Mouse (Mus musculus): Measurements from ENCODE around the gene Nfs1. TPM values are rescaled to one million over a fixed set of nuclear protein-coding genes. Genes with fewer than 3 reads are reported as not detected.

Nfs1 gene
- polyA plus RNA-seq, 1 experiment from 2014 or later, result 55.7 TPM

DNA sequence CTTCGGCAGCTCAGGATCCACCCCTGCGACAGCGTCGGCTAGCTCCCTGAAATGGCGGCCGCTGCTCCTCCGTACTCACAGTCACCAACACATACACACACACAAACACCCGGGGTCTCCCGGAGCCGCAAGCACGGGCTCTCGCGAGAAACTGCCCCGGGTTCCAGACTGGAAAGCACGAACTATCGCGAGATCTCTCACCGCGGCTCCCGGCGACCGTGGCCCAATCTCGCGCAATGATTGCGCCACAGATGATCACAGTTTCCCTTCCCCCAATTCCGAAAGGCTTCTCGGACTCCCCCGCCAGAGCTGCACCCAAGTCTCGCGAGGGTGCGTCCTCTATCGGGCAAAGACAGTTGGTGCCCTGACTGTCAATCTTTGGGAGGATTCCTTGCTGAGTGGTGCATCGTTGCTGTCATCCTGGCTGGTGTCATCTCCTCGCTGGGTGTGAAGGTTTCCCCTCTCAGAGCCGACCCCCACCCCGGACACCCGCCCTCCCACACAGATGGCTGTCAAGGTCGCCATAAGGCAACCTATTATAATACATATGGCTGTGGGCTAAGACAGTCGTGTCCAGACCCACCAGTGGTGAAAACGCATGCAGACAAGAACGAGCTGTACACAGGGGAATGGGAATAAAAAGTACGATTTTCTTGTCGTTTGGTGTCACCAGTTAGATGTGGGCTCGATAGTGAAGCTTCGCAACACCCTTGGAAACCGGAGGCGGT lies 36.3 kb upstream of the Nfs1 start, which contains the start of gene Rbm39:
Gene Rbm39, minus strand, starts transcription at position 145 of the 728 bp plus-strand sequence.
- DNase-seq (ENCODE audit: low read depth, low spot score) (peak; percentile 99), ATAC-seq (peak; percentile 84)
- ChIA-PET CTCF (interaction anchor here (1.1 to 2.2 kb wide), 6 partner anchors 10 to 83 kb away, joined by 3 to 8 read pairs (median 4); no protein-coding TSS in a partner anchor), POLR2A (interaction anchor here (0.7 to 3.5 kb wide), 6 partner anchors 17 to 131 kb away, joined by 3 to 24 read pairs (median 4); partner anchors contain the start of genes Cpne1, Phf20 and Rbm12)
- in situ Hi-C loops (cut with MboI; ENCODE audit: low pct_unique_long_range_greater_than_20kb), result no loop called here
- no peak for TF ChIP-seq CTCF (IDR thresholded peaks at IDR 0.05)
- no peaks in the 10 kb centered on the region for H3K27me3 ChIP-seq

DNA sequence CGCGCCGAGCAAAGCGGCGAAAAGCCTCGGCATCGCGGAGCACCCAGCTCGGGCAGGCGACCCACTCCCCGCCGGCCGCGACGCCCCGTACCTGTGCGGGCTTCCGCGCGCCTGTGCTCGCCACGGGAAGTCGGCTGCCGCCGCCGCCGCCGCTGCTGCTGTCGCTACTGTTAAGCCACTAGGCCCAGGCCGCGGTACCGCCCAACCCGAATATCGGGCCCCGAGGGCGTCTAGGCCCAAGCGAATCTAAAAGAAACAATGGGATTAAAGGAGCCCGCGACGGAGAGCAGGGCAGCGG lies 35.8 kb upstream of the Nfs1 start:
- ChIA-PET CTCF (interaction anchor here (2.2 kb wide), 1 partner anchor 83 kb away, joined by 8 read pairs; no protein-coding TSS in a partner anchor), POLR2A (interaction anchor here (1.5 to 3.5 kb wide), 2 partner anchors 17 to 23 kb away, joined by 3 to 24 read pairs; partner anchors contain the start of gene Phf20)
- no peaks in the 10 kb centered on the region for H3K27me3 ChIP-seq
- DNase-seq (ENCODE audit: low read depth, low spot score) (no peak), ATAC-seq (no peak)
- in situ Hi-C loops (cut with MboI; ENCODE audit: low pct_unique_long_range_greater_than_20kb), result no loop called here
- TF ChIP-seq CTCF (IDR thresholded peaks at IDR 0.05), result no peak

GRCm38 (mm10) chr2:156179046-156179795 lies 35.2 kb upstream of the Nfs1 start:
- no peak for TF ChIP-seq CTCF (IDR thresholded peaks at IDR 0.05)
- ATAC-seq, result peak; percentile 37
- in situ Hi-C loops (cut with MboI; ENCODE audit: low pct_unique_long_range_greater_than_20kb), result no loop called here
- ChIA-PET POLR2A (interaction anchor here (0.7 to 3.5 kb wide), 4 partner anchors 10 to 79 kb away, joined by 3 to 24 read pairs (median 3); partner anchors contain the start of gene Phf20), CTCF (interaction anchor here (2.2 kb wide), 1 partner anchor 84 kb away, joined by 8 read pairs; no protein-coding TSS in a partner anchor)
- no peak for DNase-seq (ENCODE audit: low read depth, low spot score)
- no peaks in the 10 kb centered on the region for H3K27me3 ChIP-seq

DNA sequence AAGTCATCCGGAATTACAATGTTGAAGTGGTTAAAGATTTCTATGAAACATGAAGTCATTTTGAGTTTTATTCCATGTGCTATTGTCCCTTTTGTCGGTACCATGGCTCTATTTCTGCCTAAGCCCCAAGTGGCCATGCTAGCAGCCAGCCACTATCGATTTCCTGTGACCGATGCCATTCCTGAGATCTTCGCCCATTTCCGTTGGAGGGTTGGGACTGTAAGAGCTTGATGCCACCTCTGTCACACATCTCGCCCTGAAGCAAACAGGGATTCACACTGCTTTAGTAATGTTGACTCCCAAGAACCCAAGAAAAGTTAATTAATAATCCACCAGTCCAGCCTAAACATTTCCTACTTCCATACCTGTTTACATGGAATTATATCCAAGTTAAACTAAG lies 33.7 kb upstream of the Nfs1 start:
- in situ Hi-C loops (cut with MboI; ENCODE audit: low pct_unique_long_range_greater_than_20kb), result no loop called here
- no peaks in the 10 kb centered on the region for H3K27me3 ChIP-seq
- DNase-seq (ENCODE audit: low read depth, low spot score) (no peak), ATAC-seq (no peak)
- TF ChIP-seq CTCF (IDR thresholded peaks at IDR 0.05), result no peak
- CTCF ChIA-PET, result no interaction called here
- POLR2A ChIA-PET, result interaction anchor here (0.7 to 1.1 kb wide), 3 partner anchors 9 to 177 kb away, joined by 3 read pairs; no protein-coding TSS in a partner anchor

DNA sequence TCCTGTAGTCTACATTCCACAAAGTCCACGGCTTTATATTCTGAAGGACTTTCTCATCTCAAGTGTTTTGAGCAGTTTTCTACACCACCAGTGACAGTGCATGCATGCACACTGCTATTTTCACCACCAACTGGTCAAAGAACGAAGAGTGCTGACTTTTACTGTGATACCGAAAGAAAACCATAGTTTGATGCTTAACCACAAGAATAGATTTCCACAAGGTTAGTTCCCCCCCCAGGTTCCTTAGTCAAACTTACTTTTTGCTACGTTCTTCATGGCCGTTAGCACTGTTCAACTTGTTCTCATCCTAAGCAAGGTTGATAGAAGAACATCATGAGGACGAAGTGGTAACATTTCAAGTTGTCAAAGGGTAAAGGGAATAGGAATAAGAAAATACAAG lies 33.1 kb upstream of the Nfs1 start:
- ATAC-seq, result no peak
- ChIA-PET CTCF (interaction anchor here (1.5 kb wide), 1 partner anchor 123 kb away, joined by 3 read pairs; no protein-coding TSS in a partner anchor), POLR2A (no interaction called here)
- no peak for DNase-seq (ENCODE audit: low read depth, low spot score)
- in situ Hi-C loops (cut with MboI; ENCODE audit: low pct_unique_long_range_greater_than_20kb), result no loop called here
- TF ChIP-seq CTCF (IDR thresholded peaks at IDR 0.05), result no peak
- no peaks in the 10 kb centered on the region for H3K27me3 ChIP-seq

- no peak for TF ChIP-seq CTCF (IDR thresholded peaks at IDR 0.05)
These were observed 22.6 kb upstream of the Nfs1 start for GRCm38 (mm10) chr2:156166557-156166956.

GRCm38 (mm10) chr2:156165478-156165877 lies 21.5 kb upstream of the Nfs1 start:
- ChIA-PET POLR2A (no interaction called here), CTCF (interaction anchor here (1.6 to 2.4 kb wide), 2 partner anchors 11 to 18 kb away, joined by 4 to 7 read pairs; no protein-coding TSS in a partner anchor)
- TF ChIP-seq CTCF (IDR thresholded peaks at IDR 0.05), result no peak
- DNase-seq (ENCODE audit: low read depth, low spot score) (no peak), ATAC-seq (no peak)
- H3K27me3 ChIP-seq, result no peaks in the 10 kb centered on the region
- in situ Hi-C loops (cut with MboI; ENCODE audit: low pct_unique_long_range_greater_than_20kb), result no loop called here

More at GRCm38 (mm10) chr2:156166557-156166956, 22.6 kb upstream of the Nfs1 start:
- DNase-seq (ENCODE audit: low read depth, low spot score) (no peak), ATAC-seq (no peak)
- CTCF ChIA-PET, result no interaction called here
- no peaks in the 10 kb centered on the region for H3K27me3 ChIP-seq
- in situ Hi-C loops (cut with MboI; ENCODE audit: low pct_unique_long_range_greater_than_20kb), result no loop called here
- POLR2A ChIA-PET, result no interaction called here

GRCm38 (mm10) chr2:156151538-156151937 lies 7.6 kb upstream of the Nfs1 start:
- H3K27me3 ChIP-seq, result no peaks in the 10 kb centered on the region
- POLR2A ChIA-PET, result no interaction called here
- CTCF ChIA-PET, result interaction anchor here (1.0 kb wide), 1 partner anchor 19 kb away, joined by 3 read pairs; no protein-coding TSS in a partner anchor
- DNase-seq (ENCODE audit: low read depth, low spot score), result no peak
- in situ Hi-C loops (cut with MboI; ENCODE audit: low pct_unique_long_range_greater_than_20kb), result no loop called here
- ATAC-seq, result no peak
- TF ChIP-seq CTCF (IDR thresholded peaks at IDR 0.05), result peak; percentile 31

DNA sequence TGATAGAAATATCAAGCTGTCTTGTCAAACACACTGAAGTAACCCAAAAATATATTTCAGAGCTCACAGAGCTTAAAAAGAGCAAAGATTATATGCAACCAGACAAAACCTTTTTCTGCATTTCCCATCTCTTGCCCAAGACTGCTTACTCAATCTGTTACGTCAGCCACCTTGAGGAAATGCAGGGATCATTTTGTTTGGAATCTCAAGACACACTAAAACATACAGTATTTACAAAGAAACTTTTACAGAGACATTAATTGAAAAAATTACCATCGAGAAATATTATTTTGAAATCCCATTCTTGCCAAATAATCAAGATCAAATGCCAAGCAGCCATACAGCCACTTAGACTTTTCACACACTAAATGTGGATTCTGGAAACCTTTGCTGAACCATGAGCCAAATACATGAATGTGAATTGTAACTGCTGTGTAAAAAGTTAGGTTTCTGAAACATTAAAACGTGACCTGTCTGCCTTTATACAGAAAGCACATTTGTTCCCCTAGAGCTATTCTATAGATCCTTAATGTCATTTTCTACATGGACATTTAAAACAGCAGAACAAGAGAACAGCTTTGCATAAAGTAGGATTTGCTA lies 3.4 kb upstream of the Nfs1 start:
- no peak for DNase-seq (ENCODE audit: low read depth, low spot score)
- ChIA-PET POLR2A (interaction anchor here (0.6 kb wide), 1 partner anchor 584 kb away, joined by 3 read pairs; no protein-coding TSS in a partner anchor), CTCF (interaction anchor here (1.4 to 2.4 kb wide), 3 partner anchors 14 to 17 kb away, joined by 3 to 7 read pairs (median 3); no protein-coding TSS in a partner anchor)
- ATAC-seq, result no peak
- H3K27me3 ChIP-seq, result no peaks in the 10 kb centered on the region
- no peak for TF ChIP-seq CTCF (IDR thresholded peaks at IDR 0.05)
- in situ Hi-C loops (cut with MboI; ENCODE audit: low pct_unique_long_range_greater_than_20kb), result loop anchor here (25.0 kb wide), 2 partner anchors 185 to 310 kb away; partner anchors contain the start of genes Cep250, Eif6 and Fam83c
